Mouse (Mus musculus) lung, embryonic 14.5 days (tissue): ENCODE data around the gene Dlk1. TPM values are rescaled to one million over a fixed set of nuclear protein-coding genes. Genes with fewer than 3 reads are reported as not detected.
A peak's percentile ranks its signal among the peaks of the same experiment; 100 is the strongest.

Experiments used
- ATAC-seq: fragments of 200-750 bp; cut with Nextera tagmentation; 2 replicates; pipeline ENCODE4 v1.8.0; 2017; ENCODE audit warnings: mild to moderate bottlenecking, moderate TSS enrichment, moderate library complexity; ENCODE audit not compliant: insufficient read depth
- DNase-seq: peaks from one replicate; pipeline ENCODE4 v3.0.0-alpha.2; 2015
- H3K27ac ChIP-seq: fragments of 300-500 bp; sonication (generic); 2 replicates; pipeline ENCODE4 v1.5.1; 2014; ENCODE audit warnings: low read depth, mild to moderate bottlenecking, moderate library complexity
- H3K27me3 ChIP-seq: fragments of 300-500 bp; sonication (generic); 2 replicates; pipeline ENCODE4 v1.6.1; 2014; ENCODE audit warnings: low read length, control low read depth; ENCODE audit not compliant: insufficient read depth
- H3K36me3 ChIP-seq: fragments of 300-500 bp; sonication (generic); 2 replicates; pipeline ENCODE4 v1.6.1; 2014; ENCODE audit warnings: control low read depth; ENCODE audit not compliant: insufficient read depth
- H3K4me1 ChIP-seq: fragments of 300-500 bp; sonication (generic); 2 replicates; pipeline ENCODE4 v1.6.1; 2014; ENCODE audit warnings: antibody characterized with exemption, control low read depth; ENCODE audit not compliant: insufficient read depth
- H3K4me2 ChIP-seq: fragments of 300-500 bp; sonication (generic); 2 replicates; pipeline ENCODE4 v1.6.1; 2014; ENCODE audit warnings: mild to moderate bottlenecking
- H3K4me3 ChIP-seq: fragments of 300-500 bp; sonication (generic); 2 replicates; pipeline ENCODE4 v1.5.1; 2014; ENCODE audit warnings: low read depth, low read length
- H3K9ac ChIP-seq: fragments of 300-500 bp; sonication (generic); 2 replicates; pipeline ENCODE4 v1.6.1; 2014
- H3K9me3 ChIP-seq: fragments of 300-500 bp; sonication (generic); 2 replicates; pipeline ENCODE4 v1.6.1; 2016; ENCODE audit warnings: low read depth, low read length, control low read depth
- CTCF ChIP-seq: IDR thresholded peaks from 2 replicates; pipeline ENCODE4 v1.5.1; 2016; ENCODE audit warnings: antibody characterized with exemption, low read depth
- WGBS: fragments of 180-500 bp; shearing (Covaris S2); extraction: QIAGEN DNeasy Blood & Tissue Kit; methylation state at CpG from one replicate; pipeline ENCODE4 v1.1.7; 2014; 5-methylcytosine and 5-hydroxymethylcytosine counted together
- polyA plus RNA-seq: library from polyadenylated mRNA; unstranded; fragments of >200 nt; fragmentation: Nextera tagmentation; extraction: Ambion mirVana; gene quantifications from 2 replicates; pipeline ENCODE4 v1.2.1, GENCODE M21; 2014

The Dlk1 gene
- polyA plus RNA-seq, 1 experiment from 2014 or later = 481 TPM

GRCm38 (mm10) chr12:109510247-109510646 is 57.6 kb downstream of the Dlk1 start:
- H3K9me3 ChIP-seq = no peaks in the 10 kb centered on the region
- peaks cover 47% of the 10 kb centered on the region for H3K4me1 ChIP-seq
- H3K9ac ChIP-seq = no peak overlapping the region
- no peak overlapping the region for H3K4me2 ChIP-seq
- peak; percentile 71 for DNase-seq
- 44% methylated on average over 8 of the region's 8 CpGs for WGBS
- no peak overlapping the region for H3K4me3 ChIP-seq
- no peaks in the 10 kb centered on the region for H3K36me3 ChIP-seq
- no peak for TF ChIP-seq CTCF
- H3K27ac ChIP-seq = peak overlapping the region; percentile 47; the same call in 1 of the 2 replicates
- peak; percentile 33 for ATAC-seq
- H3K27me3 ChIP-seq = no peaks in the 10 kb centered on the region

GRCm38 (mm10) chr12:109511456-109511855 is 58.8 kb downstream of the Dlk1 start:
- H3K27me3 ChIP-seq = no peaks in the 10 kb centered on the region
- no peak overlapping the region for H3K4me3 ChIP-seq
- no peaks in the 10 kb centered on the region for H3K9me3 ChIP-seq
- 60% methylated on average over 8 of the region's 8 CpGs for WGBS
- peaks cover 48% of the 10 kb centered on the region for H3K4me1 ChIP-seq
- ATAC-seq (no peak), DNase-seq (no peak)
- no peak overlapping the region for H3K9ac ChIP-seq
- H3K27ac ChIP-seq = no peak overlapping the region
- TF ChIP-seq CTCF = no peak
- no peaks in the 10 kb centered on the region for H3K36me3 ChIP-seq
- H3K4me2 ChIP-seq = no peak overlapping the region

GRCm38 (mm10) chr12:109512151-109512907 is 59.7 kb downstream of the Dlk1 start:
- Histone ChIP-seq H3K4me2 (no peak overlapping the region), H3K27ac (0 out of 2 replicates have a peak overlapping the region, but pooled peaks have one; percentile 30), H3K4me3 (no peak overlapping the region), H3K9me3 (no peaks in the 10 kb centered on the region), H3K4me1 (peaks cover 56% of the 10 kb centered on the region), H3K27me3 (no peaks in the 10 kb centered on the region), H3K9ac (no peak overlapping the region), H3K36me3 (no peaks in the 10 kb centered on the region)
- TF ChIP-seq CTCF = no peak
- DNase-seq (peak; percentile 63), ATAC-seq (no peak)
- 34% methylated on average over 13 of the region's 13 CpGs for WGBS

Other genes with a start within 250 kb of the Dlk1 start
- 1.1 and 1.3 TPM in 2 replicates for gene Rtl1, start 147.5 kb downstream of the Dlk1 start, polyA plus RNA-seq